Mouse (Mus musculus) liver, postnatal 0 days (tissue): ENCODE measurements around the gene Rgs8.

ENCODE experiments used
- CTCF ChIP-seq: sonication (generic); IDR thresholded peaks from 2 replicates; pipeline ENCODE4 v1.5.1; 2016; ENCODE audit warnings: antibody characterized with exemption, low read depth
- EP300 ChIP-seq: IDR thresholded peaks from 2 replicates; pipeline ENCODE4 v1.6.1; 2016; ENCODE audit warnings: antibody characterized with exemption, low read depth, mild to moderate bottlenecking

- TF ChIP-seq CTCF (no peak), EP300 (no peak)
Observed at GRCm38 (mm10) chr1:153740775-153741400, 88.1 kb downstream of the Rgs8 start.
